Mouse (Mus musculus) lung, postnatal 0 days (tissue): ENCODE data around the gene Gm10272.

Source experiments
- CTCF ChIP-seq: IDR thresholded peaks from 2 replicates; pipeline ENCODE4 v1.5.1; 2016; ENCODE audit warnings: antibody characterized with exemption, mild to moderate bottlenecking
- EP300 ChIP-seq: IDR thresholded peaks from 2 replicates; pipeline ENCODE4 v1.6.1; 2016; ENCODE audit warnings: antibody characterized with exemption, mild to moderate bottlenecking, control low read depth

- TF ChIP-seq EP300 (no peak), CTCF (no peak)
Observed at GRCm38 (mm10) chr10:77677562-77677961, 28.9 kb upstream of the Gm10272 start.
